Mouse (Mus musculus) erythroblast, adult 5-6 weeks (primary cell): Measurements from ENCODE around the gene Inf2. TPM values are rescaled to one million over a fixed set of nuclear protein-coding genes. Genes with fewer than 3 reads are reported as not detected.

Experiments used
- ATAC-seq: replicated peaks from 2 replicates; pipeline ENCODE4 v1.8.0; 2016; ENCODE audit warnings: moderate number of reproducible peaks, mild to moderate bottlenecking, moderate TSS enrichment, inconsistent platforms; ENCODE audit not compliant: poor library complexity, low FRiP score, severe bottlenecking
- total RNA-seq, 2 experiments: library from RNA; stranded (forward) in 1 of 2; stranded (reverse) in 1 of 2; fragments of 150-400 nt in 1 of 2; fragments of 200-764, 138-1000 nt in 1 of 2; gene quantifications; 2 replicates each; pipeline versions ENCODE4 v1.2.3 to v1.2.4; 2015 to 2017; ENCODE audit warnings: low replicate concordance in 2 of 2

Inf2 gene
- total RNA-seq, 2 experiments from 2014 or later, result 0.94 to 3.1 TPM

GRCm38 (mm10) chr12:112562462-112562861, 26.1 kb upstream of the Inf2 start:
- no peak for ATAC-seq

GRCm38 (mm10) chr12:112563011-112563410, 25.6 kb upstream of the Inf2 start:
- no peak for ATAC-seq

- no peak for ATAC-seq
These were observed 18.4 kb upstream of the Inf2 start for GRCm38 (mm10) chr12:112570160-112570559.

- ATAC-seq, result no peak
These were observed 17.5 kb upstream of the Inf2 start for GRCm38 (mm10) chr12:112571064-112571463.

- no peak for ATAC-seq
These were observed 13.2 kb upstream of the Inf2 start for GRCm38 (mm10) chr12:112575274-112575986.

- no peak for ATAC-seq
These were observed 12.2 kb upstream of the Inf2 start for GRCm38 (mm10) chr12:112576341-112576740.

- ATAC-seq, result no peak
These were observed 11.8 kb upstream of the Inf2 start for GRCm38 (mm10) chr12:112576749-112577148.

GRCm38 (mm10) chr12:112578296-112579090, 10.1 kb upstream of the Inf2 start:
- ATAC-seq, result no peak

- no peak for ATAC-seq
These were observed 9.2 kb upstream of the Inf2 start for GRCm38 (mm10) chr12:112579430-112579829.

GRCm38 (mm10) chr12:112579926-112580325, 8.7 kb upstream of the Inf2 start:
- no peak for ATAC-seq

- no peak for ATAC-seq
These were observed 7.5 kb upstream of the Inf2 start for GRCm38 (mm10) chr12:112581113-112581512.

- no peak for ATAC-seq
These were observed 3.6 kb upstream of the Inf2 start for GRCm38 (mm10) chr12:112584954-112585353.

- no peak for ATAC-seq
These were observed 2.6 kb upstream of the Inf2 start for GRCm38 (mm10) chr12:112585924-112586538.

GRCm38 (mm10) chr12:112587125-112588124, 1.2 kb upstream of the Inf2 start:
- no peak for ATAC-seq

- ATAC-seq, result no peak
These were observed 1.1 kb downstream of the Inf2 start for GRCm38 (mm10) chr12:112589491-112590191.

- no peak for ATAC-seq
These were observed 2.1 kb downstream of the Inf2 start for GRCm38 (mm10) chr12:112590566-112591239.

- ATAC-seq, result no peak
These were observed 2.7 kb downstream of the Inf2 start for GRCm38 (mm10) chr12:112591240-112591639.

- no peak for ATAC-seq
These were observed 3.1 kb downstream of the Inf2 start for GRCm38 (mm10) chr12:112591730-112592129.
